In the genomic region with DNA sequence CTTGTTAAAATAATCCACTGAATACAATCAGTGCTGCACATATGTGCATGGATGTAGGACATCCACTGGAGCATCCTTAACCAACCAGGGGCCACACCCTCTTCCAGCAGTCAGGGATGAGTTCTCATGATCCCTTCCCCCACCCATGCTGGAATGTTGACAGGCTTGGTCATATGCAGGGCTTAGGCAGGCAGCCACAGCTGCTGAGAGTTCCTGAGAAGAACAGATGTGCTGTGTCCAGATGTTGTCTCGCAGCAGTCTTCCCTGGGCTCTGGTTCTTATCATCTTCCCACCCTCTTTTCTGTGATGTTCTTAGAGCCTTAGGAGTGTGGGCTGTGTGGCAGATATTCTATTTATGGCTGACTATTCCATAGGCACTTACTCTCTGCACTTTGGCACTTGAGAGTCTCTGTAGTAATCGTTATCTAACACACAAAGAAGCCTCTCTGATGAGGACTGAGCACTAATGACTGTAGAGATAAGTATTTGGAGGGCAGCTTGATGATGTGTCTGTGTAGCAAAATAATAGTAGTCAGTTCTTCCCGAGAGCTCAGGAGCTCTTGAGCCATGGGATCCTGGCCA, we compare ENCODE assay signal across 14 mouse cellular contexts.
A peak's percentile ranks its signal among the peaks of the same experiment; 100 is the strongest.
DNase-seq lines count a peak whose midpoint lies in the region; ATAC-seq and TF ChIP-seq lines count a peak whose summit lies in the region.
"Had no signal": no experiment of that assay in that cellular context is flagged by ENCODE, and none has a peak within 500 bp of the region (broad histone marks: within the 10 kb centered on the region; RNA-seq: fewer than 3 reads in every experiment).

No protein-coding gene starts in this region.

- H3K4me1 ChIP-seq in limb, embryonic 13.5 days = peaks cover 7% of the 10 kb centered on the region; the same call in 1 of the 2 replicates
- H3K4me1 ChIP-seq in limb, embryonic 10.5 days = no peaks in the 10 kb centered on the region
- H3K4me1 ChIP-seq in embryonic facial prominence, embryonic 14.5 days (ENCODE audit: control insufficient read depth, insufficient read depth, low read length) = no peaks in the 10 kb centered on the region
- H3K4me1 ChIP-seq in heart, embryonic 12.5 days (replicated peaks) = peaks cover 18% of the 10 kb centered on the region
- peaks cover 5% of the 10 kb centered on the region for H3K4me1 ChIP-seq in limb, embryonic 14.5 days (ENCODE audit: control insufficient read depth, insufficient read depth, low read length)

- DNase-seq in limb, embryonic 10.5 days (ENCODE audit: low spot score) = no peak
- DNase-seq in embryonic facial prominence, embryonic 14.5 days (ENCODE audit: low spot score) = peak; percentile 50
- DNase-seq in limb, embryonic 14.5 days (ENCODE audit: low spot score) = peak; percentile 41
- DNase-seq in cerebellum, postnatal 4 days (ENCODE audit: low spot score in 2 of 2) = no peak
- no peak for DNase-seq in layer of hippocampus, adult 9-10 months (ENCODE audit: low spot score)
- no peak for DNase-seq in cerebellum, adult 11-12 months
- DNase-seq: cerebellum, adult 8-10 months; kidney, postnatal 25 days; lung, postnatal 10 days; thymus, adult 18-20 months had no signal

- no peak overlapping the region for H3K4me2 ChIP-seq in limb, embryonic 13.5 days (replicated peaks)
- H3K4me2 ChIP-seq in embryonic facial prominence, embryonic 14.5 days (ENCODE audit: low read depth, low read length) = no peak overlapping the region
- no peak overlapping the region for H3K4me2 ChIP-seq in heart, embryonic 12.5 days
- no peak overlapping the region for H3K4me2 ChIP-seq in limb, embryonic 14.5 days (replicated peaks; ENCODE audit: low read depth, low read length, severe bottlenecking)

- H3K4me3 ChIP-seq in limb, embryonic 13.5 days = no peak overlapping the region
- H3K4me3 ChIP-seq in limb, embryonic 10.5 days = no peak overlapping the region
- no peak overlapping the region for H3K4me3 ChIP-seq in embryonic facial prominence, embryonic 14.5 days (ENCODE audit: low read depth, low read length)
- H3K4me3 ChIP-seq in heart, embryonic 12.5 days = no peak overlapping the region
- H3K4me3 ChIP-seq in limb, embryonic 14.5 days (replicated peaks; ENCODE audit: low read length) = no peak overlapping the region

- no peak overlapping the region for H3K27ac ChIP-seq in limb, embryonic 13.5 days
- no peak overlapping the region for H3K27ac ChIP-seq in limb, embryonic 10.5 days
- no peak overlapping the region for H3K27ac ChIP-seq in embryonic facial prominence, embryonic 14.5 days (replicated peaks; ENCODE audit: low read depth, low read length)
- H3K27ac ChIP-seq in heart, embryonic 12.5 days (ENCODE audit: poor library complexity, severe bottlenecking) = no peak overlapping the region
- H3K27ac ChIP-seq in limb, embryonic 14.5 days (replicated peaks; ENCODE audit: low read depth, low read length) = no peak overlapping the region

- H3K36me3 ChIP-seq in limb, embryonic 13.5 days = peaks cover 12% of the 10 kb centered on the region
- no peaks in the 10 kb centered on the region for H3K36me3 ChIP-seq in limb, embryonic 10.5 days
- H3K36me3 ChIP-seq in embryonic facial prominence, embryonic 14.5 days (ENCODE audit: control insufficient read depth, insufficient read depth, low read length) = peaks cover 16% of the 10 kb centered on the region; the same call in 1 of the 2 replicates
- no peaks in the 10 kb centered on the region for H3K36me3 ChIP-seq in heart, embryonic 12.5 days
- H3K36me3 ChIP-seq in limb, embryonic 14.5 days (ENCODE audit: control insufficient read depth, insufficient read depth, low read length) = no peaks in the 10 kb centered on the region

- TF ChIP-seq POLR2A in limb, embryonic 14.5 days (IDR thresholded peaks at IDR 0.05; ENCODE audit: borderline replicate concordance, extremely low read depth, insufficient read depth, insufficient read length) = no peak

- H3K9me3 ChIP-seq in limb, embryonic 13.5 days = no peaks in the 10 kb centered on the region
- no peaks in the 10 kb centered on the region for H3K9me3 ChIP-seq in limb, embryonic 10.5 days (replicated peaks)
- no peaks in the 10 kb centered on the region for H3K9me3 ChIP-seq in embryonic facial prominence, embryonic 14.5 days (ENCODE audit: control insufficient read depth, low read length)
- H3K9me3 ChIP-seq in heart, embryonic 12.5 days (replicated peaks) = no peaks in the 10 kb centered on the region
- H3K9me3 ChIP-seq in limb, embryonic 14.5 days (ENCODE audit: control insufficient read depth, low read length) = no peaks in the 10 kb centered on the region

- no peak overlapping the region for H3K9ac ChIP-seq in limb, embryonic 13.5 days
- H3K9ac ChIP-seq in embryonic facial prominence, embryonic 14.5 days (ENCODE audit: low read depth, low read length) = no peak overlapping the region
- H3K9ac ChIP-seq in heart, embryonic 12.5 days = no peak overlapping the region
- H3K9ac ChIP-seq in limb, embryonic 14.5 days (ENCODE audit: low read depth, low read length, severe bottlenecking) = no peak overlapping the region

- H3K27me3 ChIP-seq in limb, embryonic 13.5 days = no peaks in the 10 kb centered on the region
- H3K27me3 ChIP-seq in limb, embryonic 10.5 days (ENCODE audit: low read depth, poor library complexity, severe bottlenecking) = no peaks in the 10 kb centered on the region
- no peaks in the 10 kb centered on the region for H3K27me3 ChIP-seq in embryonic facial prominence, embryonic 14.5 days (replicated peaks; ENCODE audit: control insufficient read depth, insufficient read depth, low read length)
- H3K27me3 ChIP-seq in heart, embryonic 12.5 days (replicated peaks) = peaks cover 49% of the 10 kb centered on the region
- no peaks in the 10 kb centered on the region for H3K27me3 ChIP-seq in limb, embryonic 14.5 days (ENCODE audit: control insufficient read depth, insufficient read depth, low read length)

- 64% methylated on average over 3 of the region's 3 CpGs for WGBS in limb, embryonic 13.5 days
- WGBS in limb, embryonic 10.5 days = 65% methylated on average over 3 of the region's 3 CpGs
- WGBS in embryonic facial prominence, embryonic 14.5 days = 58% methylated on average over 3 of the region's 3 CpGs
- WGBS in heart, embryonic 12.5 days = 22% methylated on average over 3 of the region's 3 CpGs
- WGBS in limb, embryonic 14.5 days = 51% methylated on average over 3 of the region's 3 CpGs

- peak; percentile 66 for ATAC-seq in limb, embryonic 13.5 days (ENCODE audit: low FRiP score, low read depth)
- peak; percentile 53 for ATAC-seq in embryonic facial prominence, embryonic 14.5 days (ENCODE audit: low read depth)
- ATAC-seq in heart, embryonic 12.5 days (ENCODE audit: insufficient number of reproducible peaks, low FRiP score) = peak; percentile 29
- no peak for ATAC-seq in limb, embryonic 14.5 days (ENCODE audit: low FRiP score, low read depth)
- ATAC-seq: hindbrain, embryonic 16.5 days; midbrain, embryonic 16.5 days had no signal

Comparison
In these comparisons a context has a peak if more than half of its experiments do, and no peak if none do; other contexts are left out.
1. DNase-seq: peak in embryonic facial prominence, embryonic 14.5 days (single experiment) and limb, embryonic 14.5 days (single experiment); none in limb, embryonic 10.5 days (single experiment), cerebellum, postnatal 4 days (0 of 2), layer of hippocampus, adult 9-10 months (single experiment) and cerebellum, adult 11-12 months (single experiment).